Mouse (Mus musculus) heart, adult 2 months (tissue): Measurements from ENCODE around the gene Lrrc47. TPM values are rescaled to one million over a fixed set of nuclear protein-coding genes. Genes with fewer than 3 reads are reported as not detected.

Source experiments
- DNase-seq, 2 experiments: peaks; one replicate each; pipeline ENCODE4 v3.0.0; 2021
- H3K27ac ChIP-seq: fragments of 200-600 bp; 2 replicates; pipeline ENCODE4 v1.8.1; 2022
- H3K27me3 ChIP-seq: fragments of 200-500 bp; 2 replicates; pipeline ENCODE4 v1.6.1; 2012; ENCODE audit warnings: mild to moderate bottlenecking, low read length, inconsistent platforms, mixed read lengths; ENCODE audit not compliant: control insufficient read depth, insufficient read depth
- H3K36me3 ChIP-seq: fragments of 200-500 bp; 2 replicates; pipeline ENCODE4 v1.6.1; 2012; ENCODE audit warnings: low read length, inconsistent platforms; ENCODE audit not compliant: control insufficient read depth, insufficient read depth
- H3K4me1 ChIP-seq: fragments of 200-500 bp; 2 replicates; pipeline ENCODE4 v1.6.1; 2011; ENCODE audit warnings: low read length; ENCODE audit not compliant: control insufficient read depth, insufficient read depth
- H3K4me3 ChIP-seq: fragments of 200-600 bp; 2 replicates; pipeline ENCODE4 v1.8.1; 2022
- H3K79me2 ChIP-seq: fragments of 200-500 bp; replicated peaks from 2 replicates; pipeline ENCODE4 v1.6.1; 2012; ENCODE audit warnings: mild to moderate bottlenecking, inconsistent platforms, low read length, moderate library complexity, mixed read lengths; ENCODE audit not compliant: control insufficient read depth, insufficient read depth
- H3K9ac ChIP-seq: fragments of 200-500 bp; 2 replicates; pipeline ENCODE4 v1.6.1; 2012; ENCODE audit warnings: low read depth, mild to moderate bottlenecking, control low read depth, inconsistent platforms, low read length, mixed read lengths
- CTCF ChIP-seq: fragments of 200-600 bp; IDR thresholded peaks from 2 replicates; pipeline ENCODE4 v1.8.1; 2022; ENCODE audit warnings: antibody characterized with exemption, mild to moderate bottlenecking, moderate library complexity
- EP300 ChIP-seq: fragments of 200-500 bp; IDR thresholded peaks from 2 replicates; pipeline ENCODE4 v1.6.1; 2011; ENCODE audit warnings: low read depth, low read length, control low read depth; ENCODE audit not compliant: insufficient read depth
- POLR2A ChIP-seq: fragments of 200-500 bp; IDR thresholded peaks from 2 replicates; pipeline ENCODE4 v1.6.1; 2011; ENCODE audit warnings: mild to moderate bottlenecking, low read depth, low read length, control low read depth; ENCODE audit not compliant: insufficient read depth
- WGBS: fragments of 180-500 bp; shearing (Covaris S2); methylation state at CpG from one replicate; pipeline ENCODE4 v1.1.7; 2018; 5-methylcytosine and 5-hydroxymethylcytosine counted together
- intact Hi-C: fragments of 180-260 bp; cut with DNase I; formaldehyde crosslinking; loops from one replicate; pipeline ENCODE4 v1.15.1; 2025
- polyA plus RNA-seq: library from polyadenylated mRNA; depleted of rRNA; stranded (reverse); fragments of >200 nt; gene quantifications from 2 replicates; pipeline ENCODE4 v1.2.3, GENCODE M21; 2012
- total RNA-seq, 2 experiments: library from RNA; stranded (reverse); gene quantifications; 2 replicates each; pipeline ENCODE4 v1.2.3; 2021

Lrrc47 gene
- total and polyA plus RNA-seq, 3 experiments, result 28.6 to 29.7 (median 28.7) TPM

DNA sequence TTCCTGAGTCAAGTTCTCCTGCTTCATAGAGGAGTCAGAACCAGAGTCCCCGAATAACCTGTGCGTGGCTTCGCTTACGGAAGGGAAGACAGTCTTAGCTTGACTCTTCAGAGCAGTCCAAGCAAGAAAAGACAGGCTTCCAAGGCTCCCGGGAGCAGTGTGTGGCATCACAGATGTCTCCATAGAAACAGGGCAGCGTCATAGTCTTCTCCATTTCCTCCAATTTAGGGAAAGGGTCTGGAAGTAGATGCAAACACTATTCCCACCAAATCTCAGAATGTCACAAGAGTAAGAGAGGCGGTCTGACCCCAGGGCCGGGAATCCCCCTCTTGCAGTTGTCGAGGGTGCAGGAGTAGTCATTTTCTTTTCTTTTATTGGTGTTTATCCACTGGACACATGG lies 31.0 kb downstream of the Lrrc47 start, which contains the start of gene Ccdc27:
Gene Ccdc27 (minus strand): TSS at position 101 of the 400 bp plus-strand sequence.
- no peaks in the 10 kb centered on the region for H3K36me3 ChIP-seq
- H3K27me3 ChIP-seq, result no peaks in the 10 kb centered on the region; the same call in 1 of the 2 replicates
- 78% methylated on average over 9 of the region's 9 CpGs for WGBS
- no peak for DNase-seq
- no peaks in the 10 kb centered on the region for H3K79me2 ChIP-seq
- H3K4me1 ChIP-seq, result no peaks in the 10 kb centered on the region
- H3K4me3 ChIP-seq, result no peak within 1 kb of the TSS
- intact Hi-C loops, result no loop called here
- no peak for TF ChIP-seq EP300
- no peak within 1 kb of the TSS for H3K9ac ChIP-seq
- no peak within 1 kb of the TSS for H3K27ac ChIP-seq

- 63% methylated on average over 5 of the region's 5 CpGs for WGBS
- Histone ChIP-seq H3K79me2 (no peaks in the 10 kb centered on the region; the same call in 1 of the 2 replicates), H3K36me3 (no peaks in the 10 kb centered on the region), H3K4me1 (no peaks in the 10 kb centered on the region), H3K27me3 (no peaks in the 10 kb centered on the region; the same call in 1 of the 2 replicates), H3K27ac (no peak overlapping the region), H3K9ac (no peak overlapping the region), H3K4me3 (no peak overlapping the region)
- TF ChIP-seq CTCF, result peak; percentile 22; the same call in 1 of the 2 replicates
- TF ChIP-seq POLR2A, result no peak
- DNase-seq, result no peak
- intact Hi-C loops, result no loop called here
Measured at GRCm38 (mm10) chr4:154045837-154046236, 34.3 kb downstream of the Lrrc47 start.

- Histone ChIP-seq H3K27me3 (no peaks in the 10 kb centered on the region), H3K4me3 (no peak overlapping the region), H3K36me3 (no peaks in the 10 kb centered on the region), H3K79me2 (no peaks in the 10 kb centered on the region; the same call in 1 of the 2 replicates), H3K9ac (no peak overlapping the region), H3K27ac (no peak overlapping the region), H3K4me1 (no peaks in the 10 kb centered on the region; the same call in 1 of the 2 replicates)
- DNase-seq, result no peak
- TF ChIP-seq POLR2A (no peak), CTCF (no peak), EP300 (no peak)
- 84% methylated on average over 3 of the region's 3 CpGs for WGBS
- intact Hi-C loops, result no loop called here
Measured at GRCm38 (mm10) chr4:154051401-154051800, 39.9 kb downstream of the Lrrc47 start.

- 43% methylated on average over 4 of the region's 4 CpGs for WGBS
- Histone ChIP-seq H3K79me2 (no peaks in the 10 kb centered on the region; the same call in 1 of the 2 replicates), H3K4me1 (no peaks in the 10 kb centered on the region; the same call in 1 of the 2 replicates), H3K27me3 (no peaks in the 10 kb centered on the region), H3K36me3 (no peaks in the 10 kb centered on the region), H3K4me3 (no peak overlapping the region), H3K9ac (no peak overlapping the region), H3K27ac (no peak overlapping the region)
- TF ChIP-seq EP300 (no peak), CTCF (0 out of 2 replicates have a peak, but pooled peaks have one; percentile 8)
- no peak for DNase-seq
- intact Hi-C loops, result no loop called here
Measured at GRCm38 (mm10) chr4:154053065-154053464, 41.5 kb downstream of the Lrrc47 start.

DNA sequence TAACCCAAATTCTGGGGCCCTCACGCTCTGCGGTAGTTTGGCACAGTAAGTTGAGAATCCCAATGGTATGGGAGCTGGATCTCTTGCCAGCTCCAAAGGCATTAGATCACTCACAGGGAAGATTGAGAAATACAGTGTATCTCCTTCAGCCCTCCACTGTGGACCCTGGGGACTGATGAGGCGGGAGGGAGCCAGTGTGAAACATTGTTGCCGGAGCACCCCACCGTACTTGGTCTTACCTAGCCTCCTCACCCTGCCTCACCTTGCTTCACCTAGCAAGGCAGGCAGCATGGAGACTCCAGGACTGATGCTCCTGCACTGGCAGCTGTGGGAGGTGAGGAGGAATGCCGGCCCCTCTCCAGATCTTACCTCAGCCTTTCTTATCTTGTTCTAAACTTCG lies 44.0 kb downstream of the Lrrc47 start:
- TF ChIP-seq EP300, result no peak
- no peak for TF ChIP-seq CTCF
- no peak for TF ChIP-seq POLR2A
- peak; percentile 22 to 27 for DNase-seq
- H3K27ac ChIP-seq, result no peak overlapping the region
- intact Hi-C loops, result no loop called here
- no peak overlapping the region for H3K4me3 ChIP-seq
- WGBS, result 70% methylated on average over 7 of the region's 7 CpGs
- no peaks in the 10 kb centered on the region for H3K79me2 ChIP-seq
- H3K4me1 ChIP-seq, result no peaks in the 10 kb centered on the region; the same call in 1 of the 2 replicates
- H3K9ac ChIP-seq, result no peak overlapping the region
- H3K27me3 ChIP-seq, result no peaks in the 10 kb centered on the region
- H3K36me3 ChIP-seq, result no peaks in the 10 kb centered on the region

DNA sequence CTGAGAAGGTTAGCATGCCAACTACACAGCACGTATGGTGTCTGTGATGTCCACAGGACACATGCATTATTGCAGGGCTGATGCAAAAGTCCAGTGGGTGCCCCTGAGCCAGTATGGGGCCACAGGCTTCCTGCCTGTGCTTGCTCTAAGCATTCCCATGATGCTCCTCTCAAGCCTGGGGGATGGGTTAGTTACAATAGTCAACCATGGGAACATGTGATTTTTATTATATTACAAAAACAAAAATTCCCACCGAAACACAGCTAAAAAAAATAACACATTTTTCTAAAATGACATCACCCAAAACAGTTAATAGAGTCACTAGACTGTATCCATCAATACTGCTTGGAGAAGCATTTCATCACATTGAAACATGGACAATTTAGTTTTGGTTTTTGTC lies 44.5 kb downstream of the Lrrc47 start:
- Histone ChIP-seq H3K9ac (no peak overlapping the region), H3K27me3 (no peaks in the 10 kb centered on the region), H3K4me1 (no peaks in the 10 kb centered on the region; the same call in 1 of the 2 replicates), H3K27ac (no peak overlapping the region), H3K36me3 (no peaks in the 10 kb centered on the region), H3K4me3 (no peak overlapping the region), H3K79me2 (no peaks in the 10 kb centered on the region)
- no peak for DNase-seq
- TF ChIP-seq EP300, result no peak
- intact Hi-C loops, result no loop called here
- WGBS, result 52% methylated on average over 2 of the region's 2 CpGs
